ENCODE assay signal across 9 mouse cellular contexts in genomic region chr19:44750051-44751041, GRCm38 (mm10). TPM values are rescaled to one million over a fixed set of nuclear protein-coding genes. Genes with fewer than 3 reads are reported as not detected.
DNase-seq lines count a peak whose midpoint lies in the region; ATAC-seq and TF ChIP-seq lines count a peak whose summit lies in the region.
"Had no signal": no experiment of that assay in that cellular context is flagged by ENCODE, and none has a peak within 500 bp of the region (broad histone marks: within the 10 kb centered on the region; RNA-seq: fewer than 3 reads in every experiment).

No protein-coding gene starts in this region.

- H3K4me3 ChIP-seq in gastrocnemius, adult 2 months, result peak overlapping the region; percentile 70
- peak overlapping the region; percentile 22 for H3K4me3 ChIP-seq in hindbrain, postnatal 0 days (ENCODE audit: low read length)
- peak overlapping the region; percentile 34 for H3K4me3 ChIP-seq in liver, embryonic 13.5 days (replicated peaks)

- ATAC-seq in hindbrain, postnatal 0 days, result no peak
- peak; percentile 81 for ATAC-seq in liver, embryonic 13.5 days (ENCODE audit: low read depth)

- H3K9me3 ChIP-seq in hindbrain, postnatal 0 days (ENCODE audit: low read length), result no peaks in the 10 kb centered on the region
- no peaks in the 10 kb centered on the region for H3K9me3 ChIP-seq in liver, embryonic 13.5 days (replicated peaks)

- intact Hi-C loops in gastrocnemius, adult 2 months (cut with DNase I), result loop anchor here (10.0 kb wide), 1 partner anchor 134 kb away; no protein-coding TSS in a partner anchor
- intact Hi-C loops in gastrocnemius, postnatal 14 days (cut with DNase I; ENCODE audit: low total_unique reads), result loop anchor here (10.0 kb wide), 1 partner anchor 144 kb away; no protein-coding TSS in a partner anchor
- intact Hi-C loops in left cerebral cortex, postnatal 10 days (cut with DNase I), result loop anchor here (5.0 to 10.0 kb wide), 4 partner anchors 63 to 1148 kb away; partner anchors contain the start of gene Tlx1
- intact Hi-C loops in left cerebral cortex, postnatal 25 days (cut with DNase I), result loop anchor here (5.0 to 10.0 kb wide), 2 partner anchors 324 to 397 kb away; partner anchors contain the start of gene Kazald1

- H3K27me3 ChIP-seq in hindbrain, postnatal 0 days (ENCODE audit: insufficient read depth, low read length), result peaks cover 91% of the 10 kb centered on the region
- peaks cover 99% of the 10 kb centered on the region for H3K27me3 ChIP-seq in liver, embryonic 13.5 days

- under 1% methylated on average over 40 of the region's 42 CpGs for WGBS in hindbrain, postnatal 0 days
- under 1% methylated on average over 38 of the region's 42 CpGs for WGBS in liver, embryonic 13.5 days (ENCODE audit: insufficient replicate concordance)

- peak overlapping the region; percentile 42 for H3K4me2 ChIP-seq in hindbrain, postnatal 0 days (ENCODE audit: low read depth, low read length)
- H3K4me2 ChIP-seq in liver, embryonic 13.5 days, result peak overlapping the region; percentile 57

- H3K27ac ChIP-seq in gastrocnemius, adult 2 months, result peak overlapping the region; percentile 82
- H3K27ac ChIP-seq in hindbrain, postnatal 0 days, result peak overlapping the region; percentile 52
- no peak overlapping the region for H3K27ac ChIP-seq in liver, embryonic 13.5 days

- H3K36me3 ChIP-seq in hindbrain, postnatal 0 days (ENCODE audit: insufficient read depth, low read length), result no peaks in the 10 kb centered on the region
- H3K36me3 ChIP-seq in liver, embryonic 13.5 days, result no peaks in the 10 kb centered on the region

- H3K4me1 ChIP-seq in hindbrain, postnatal 0 days (ENCODE audit: insufficient read depth, low read length), result no peaks in the 10 kb centered on the region
- H3K4me1 ChIP-seq in liver, embryonic 13.5 days (replicated peaks), result no peaks in the 10 kb centered on the region

- DNase-seq in gastrocnemius, adult 2 months, result no peak
- DNase-seq in gastrocnemius, postnatal 14 days, result no peak
- peak; percentile 78 for DNase-seq in embryo, embryonic 11 days
- no peak for DNase-seq in hindbrain, postnatal 0 days (ENCODE audit: low spot score)
- DNase-seq in liver, embryonic 13.5 days, result peak; percentile 8
- DNase-seq in layer of hippocampus, postnatal 36 days, result no peak
- DNase-seq in left cerebral cortex, postnatal 10 days (ENCODE audit: extremely low spot score in 1 of 2, low spot score in 2 of 2), result no peak
- no peak for DNase-seq in left cerebral cortex, postnatal 25 days (ENCODE audit: low spot score in 2 of 2)

- no peak for TF ChIP-seq CTCF in gastrocnemius, adult 2 months (IDR thresholded peaks at IDR 0.05)
- no peak for TF ChIP-seq CTCF in hindbrain, postnatal 0 days (IDR thresholded peaks at IDR 0.05; ENCODE audit: low read depth)

- H3K9ac ChIP-seq in hindbrain, postnatal 0 days (replicated peaks; ENCODE audit: low read length), result peak overlapping the region; percentile 33
- H3K9ac ChIP-seq in liver, embryonic 13.5 days, result no peak overlapping the region

RNA-seq across cellular contexts. Expression of gene Pax2, which starts 5.5 kb away (rescaled TPM):
- total RNA-seq in gastrocnemius, adult 2 months (2021), result not detected
- total RNA-seq in gastrocnemius, postnatal 14 days (2021), result not detected
- 8.1 and 9.0 TPM in 2 replicates for total RNA-seq in hindbrain, postnatal 0 days (2014; rRNA removed)
- polyA plus RNA-seq in hindbrain, postnatal 0 days (2015; fragmentation: Nextera tagmentation; extraction: Ambion mirVana), result 9.6 and 11.2 TPM in 2 replicates
- not detected in 2 replicates for polyA plus RNA-seq in liver, embryonic 13.5 days (2015; fragmentation: Nextera tagmentation; extraction: Ambion mirVana)
- under 1 TPM; 0.32 to 0.35 TPM for total RNA-seq in layer of hippocampus, postnatal 36 days (2021)
- not detected for total RNA-seq in left cerebral cortex, postnatal 10 days (2021)
- total RNA-seq in left cerebral cortex, postnatal 25 days (2021), result under 1 TPM; 0.11 to 0.16 TPM
- polyA plus RNA-seq: large intestine, adult 2 months had no signal

Comparison
In these comparisons a context has a peak if more than half of its experiments do, and no peak if none do; other contexts are left out.
1. DNase-seq: peak in embryo, embryonic 11 days (single experiment) and liver, embryonic 13.5 days (single experiment); none in gastrocnemius, adult 2 months (single experiment), gastrocnemius, postnatal 14 days (single experiment), hindbrain, postnatal 0 days (single experiment), layer of hippocampus, postnatal 36 days (0 of 2), left cerebral cortex, postnatal 10 days (0 of 2) and left cerebral cortex, postnatal 25 days (0 of 2).
2. Peak in every context shown above with its lines, with median percentiles within 50 percentile points of each other: H3K4me3 ChIP-seq.